ENCODE assay signal across 8 mouse cellular contexts in the genomic region with DNA sequence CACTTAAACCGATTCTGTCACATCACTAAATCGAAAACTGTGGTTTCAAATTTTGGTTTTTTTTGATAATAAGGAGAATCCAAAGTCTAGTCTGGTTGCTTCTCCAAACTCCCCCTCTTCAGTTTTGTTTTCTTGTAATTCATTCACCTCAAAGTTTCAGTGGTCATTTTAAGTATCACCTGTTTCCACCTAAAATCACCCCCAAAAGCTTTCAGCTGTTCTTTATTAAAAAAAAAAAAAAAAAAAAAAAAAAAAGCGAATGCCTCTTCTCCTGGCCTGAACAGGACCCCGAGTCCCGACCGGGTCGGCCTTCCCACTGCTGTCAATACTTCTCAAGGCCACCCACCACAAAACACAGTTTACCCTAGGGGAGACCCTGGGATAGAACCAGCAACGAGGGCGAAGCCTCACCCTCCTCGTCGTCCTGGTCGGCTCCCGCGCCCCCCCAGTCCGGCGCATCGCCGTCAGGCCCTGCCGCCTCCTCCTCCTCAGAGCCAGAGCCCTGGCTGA. TPM values are rescaled to one million over a fixed set of nuclear protein-coding genes. Genes with fewer than 3 reads are reported as not detected.
DNase-seq lines count a peak whose midpoint lies in the region; ATAC-seq and TF ChIP-seq lines count a peak whose summit lies in the region.

No protein-coding gene starts in this region.

- no peak for DNase-seq in left cerebral cortex, adult 2 months (ENCODE audit: extremely low spot score in 1 of 2, low spot score in 2 of 2)
- no peak for DNase-seq in left cerebral cortex, postnatal 4 days
- DNase-seq in embryonic facial prominence, embryonic 11.5 days (ENCODE audit: low spot score), result peak; percentile 1
- no peak for DNase-seq in cerebellum, adult 9-10 months
- DNase-seq in left cerebral cortex, postnatal 36 days (ENCODE audit: low spot score in 2 of 2), result no peak
- DNase-seq in embryo, embryonic 11 days, result no peak

- TF ChIP-seq CTCF in left cerebral cortex, adult 2 months (IDR thresholded peaks at IDR 0.05), result no peak

- peak overlapping the region; percentile 94 for H3K9ac ChIP-seq in embryonic facial prominence, embryonic 11.5 days (replicated peaks; ENCODE audit: low read length)
- peak overlapping the region; percentile 96 for H3K9ac ChIP-seq in intestine, embryonic 15.5 days
- peak overlapping the region; percentile 99 for H3K9ac ChIP-seq in neural tube, embryonic 13.5 days

- intact Hi-C loops in left cerebral cortex, adult 2 months (cut with DNase I), result loop anchor here (2.0 kb wide), 1 partner anchor 28 kb away; a partner anchor contains a TSS
- intact Hi-C loops in left cerebral cortex, postnatal 4 days (cut with DNase I), result no loop called here
- intact Hi-C loops in left cerebral cortex, postnatal 36 days (cut with DNase I), result loop anchor here (1.0 kb wide), 1 partner anchor 27 kb away; a partner anchor contains a TSS

- 10% methylated on average over 18 of the region's 19 CpGs for WGBS in embryonic facial prominence, embryonic 11.5 days
- 9% methylated on average over 19 of the region's 19 CpGs for WGBS in intestine, embryonic 15.5 days
- WGBS in neural tube, embryonic 13.5 days, result 10% methylated on average over 18 of the region's 19 CpGs

- no peaks in the 10 kb centered on the region for H3K4me1 ChIP-seq in embryonic facial prominence, embryonic 11.5 days (ENCODE audit: control insufficient read depth, insufficient read depth, low read length)
- H3K4me1 ChIP-seq in intestine, embryonic 15.5 days (replicated peaks), result peaks cover 6% of the 10 kb centered on the region; the same call in 1 of the 2 replicates
- peaks cover 31% of the 10 kb centered on the region for H3K4me1 ChIP-seq in neural tube, embryonic 13.5 days (replicated peaks)

- H3K4me2 ChIP-seq in embryonic facial prominence, embryonic 11.5 days (ENCODE audit: low read depth, low read length), result peak overlapping the region; percentile 55
- H3K4me2 ChIP-seq in intestine, embryonic 15.5 days (replicated peaks), result peak overlapping the region; percentile 59
- H3K4me2 ChIP-seq in neural tube, embryonic 13.5 days, result peak overlapping the region; percentile 83

- peaks cover 2% of the 10 kb centered on the region; the same call in 1 of the 2 replicates for H3K36me3 ChIP-seq in embryonic facial prominence, embryonic 11.5 days (replicated peaks; ENCODE audit: control insufficient read depth, insufficient read depth, low read depth, low read length)
- H3K36me3 ChIP-seq in intestine, embryonic 15.5 days, result peaks cover 10% of the 10 kb centered on the region; the same call in 1 of the 2 replicates
- peaks cover 28% of the 10 kb centered on the region for H3K36me3 ChIP-seq in neural tube, embryonic 13.5 days

- peak; percentile 37 for ATAC-seq in embryonic facial prominence, embryonic 11.5 days (replicated peaks; ENCODE audit: insufficient number of reproducible peaks, low FRiP score, low TSS enrichment, low read depth)
- ATAC-seq in intestine, embryonic 15.5 days, result no peak
- ATAC-seq in neural tube, embryonic 13.5 days (ENCODE audit: low read depth), result peak; percentile 71

- H3K4me3 ChIP-seq in left cerebral cortex, adult 2 months, result peak overlapping the region; percentile 74
- peak overlapping the region; percentile 85 for H3K4me3 ChIP-seq in embryonic facial prominence, embryonic 11.5 days (ENCODE audit: low read depth, low read length)
- H3K4me3 ChIP-seq in intestine, embryonic 15.5 days (replicated peaks), result peak overlapping the region; percentile 86
- peak overlapping the region; percentile 97 for H3K4me3 ChIP-seq in neural tube, embryonic 13.5 days

- H3K27ac ChIP-seq in left cerebral cortex, adult 2 months, result peak overlapping the region; percentile 90
- H3K27ac ChIP-seq in embryonic facial prominence, embryonic 11.5 days (replicated peaks; ENCODE audit: low read depth, low read length), result peak overlapping the region; percentile 63; the same call in 1 of the 2 replicates
- H3K27ac ChIP-seq in intestine, embryonic 15.5 days, result peak overlapping the region; percentile 92
- H3K27ac ChIP-seq in neural tube, embryonic 13.5 days (replicated peaks), result peak overlapping the region; percentile 92

- no peaks in the 10 kb centered on the region for H3K9me3 ChIP-seq in embryonic facial prominence, embryonic 11.5 days (replicated peaks; ENCODE audit: control insufficient read depth, low read length)
- no peaks in the 10 kb centered on the region for H3K9me3 ChIP-seq in intestine, embryonic 15.5 days
- H3K9me3 ChIP-seq in neural tube, embryonic 13.5 days, result no peaks in the 10 kb centered on the region

- no peaks in the 10 kb centered on the region for H3K27me3 ChIP-seq in embryonic facial prominence, embryonic 11.5 days (ENCODE audit: control insufficient read depth, insufficient read depth, low read length)
- no peaks in the 10 kb centered on the region for H3K27me3 ChIP-seq in intestine, embryonic 15.5 days (replicated peaks)
- H3K27me3 ChIP-seq in neural tube, embryonic 13.5 days, result no peaks in the 10 kb centered on the region

RNA-seq across cellular contexts. Expression of a gene that starts 0.5 kb away (rescaled TPM):
- 10 to 100 TPM; 35.7 to 35.8 TPM for total RNA-seq in left cerebral cortex, adult 2 months (2021)
- total RNA-seq in left cerebral cortex, postnatal 4 days (2021), result 10 to 100 TPM; 34.1 to 38.6 TPM
- polyA plus RNA-seq in embryonic facial prominence, embryonic 11.5 days (2014; fragmentation: Nextera tagmentation; extraction: Ambion mirVana), result 37.3 and 38.8 TPM in 2 replicates
- 31.0 and 34.5 TPM in 2 replicates for polyA plus RNA-seq in intestine, embryonic 15.5 days (2015; fragmentation: Nextera tagmentation; extraction: Ambion mirVana)
- 37.9 and 41.0 TPM in 2 replicates for polyA plus RNA-seq in neural tube, embryonic 13.5 days (2015; fragmentation: Nextera tagmentation; extraction: Ambion mirVana)
- total RNA-seq in left cerebral cortex, postnatal 36 days (2021), result 10 to 100 TPM; 35.8 to 42.8 TPM

RNA-seq across cellular contexts. Expression of a gene that starts 26.8 kb away (rescaled TPM):
- total RNA-seq in left cerebral cortex, adult 2 months (2021), result 10 to 100 TPM; 30.7 to 33.5 TPM
- total RNA-seq in left cerebral cortex, postnatal 4 days (2021), result 10 to 100 TPM; 66.8 to 67.2 TPM
- polyA plus RNA-seq in embryonic facial prominence, embryonic 11.5 days (2014; fragmentation: Nextera tagmentation; extraction: Ambion mirVana), result 72.9 and 73.3 TPM in 2 replicates
- polyA plus RNA-seq in intestine, embryonic 15.5 days (2015; fragmentation: Nextera tagmentation; extraction: Ambion mirVana), result 79.1 and 82.8 TPM in 2 replicates
- polyA plus RNA-seq in neural tube, embryonic 13.5 days (2015; fragmentation: Nextera tagmentation; extraction: Ambion mirVana), result 50.8 and 53.0 TPM in 2 replicates
- total RNA-seq in left cerebral cortex, postnatal 36 days (2021), result 10 to 100 TPM; 29.6 to 33.9 TPM

RNA-seq across cellular contexts. Expression of a gene that starts 27.1 kb away (rescaled TPM):
- total RNA-seq in left cerebral cortex, adult 2 months (2021), result 10 to 100 TPM; 17.6 to 19.2 TPM
- total RNA-seq in left cerebral cortex, postnatal 4 days (2021), result 10 to 100 TPM; 29.3 to 31.1 TPM
- 5.7 and 5.8 TPM in 2 replicates for polyA plus RNA-seq in embryonic facial prominence, embryonic 11.5 days (2014; fragmentation: Nextera tagmentation; extraction: Ambion mirVana)
- 8.4 and 9.6 TPM in 2 replicates for polyA plus RNA-seq in intestine, embryonic 15.5 days (2015; fragmentation: Nextera tagmentation; extraction: Ambion mirVana)
- polyA plus RNA-seq in neural tube, embryonic 13.5 days (2015; fragmentation: Nextera tagmentation; extraction: Ambion mirVana), result 13.8 and 14.2 TPM in 2 replicates
- total RNA-seq in left cerebral cortex, postnatal 36 days (2021), result 10 to 100 TPM; 18.1 to 24.5 TPM

RNA-seq across cellular contexts. Expression of a gene that starts 40.3 kb away (rescaled TPM):
- 1 to 10 TPM; 7.6 to 9.2 TPM for total RNA-seq in left cerebral cortex, adult 2 months (2021)
- total RNA-seq in left cerebral cortex, postnatal 4 days (2021), result 10 to 100 TPM; 12.7 to 13.6 TPM
- polyA plus RNA-seq in embryonic facial prominence, embryonic 11.5 days (2014; fragmentation: Nextera tagmentation; extraction: Ambion mirVana), result 1.7 and 1.8 TPM in 2 replicates
- polyA plus RNA-seq in intestine, embryonic 15.5 days (2015; fragmentation: Nextera tagmentation; extraction: Ambion mirVana), result 7.9 and 8.3 TPM in 2 replicates
- polyA plus RNA-seq in neural tube, embryonic 13.5 days (2015; fragmentation: Nextera tagmentation; extraction: Ambion mirVana), result 16.4 and 19.7 TPM in 2 replicates
- 1 to 10 TPM; 8.5 to 9.8 TPM for total RNA-seq in left cerebral cortex, postnatal 36 days (2021)
